Mouse (Mus musculus): Measurements from ENCODE around the gene Vmn1r37. TPM values are rescaled to one million over a fixed set of nuclear protein-coding genes. Genes with fewer than 3 reads are reported as not detected.
"Not testable (repeated sequence)": the region's sequence is repeated elsewhere in the genome, so short reads cannot be mapped to it uniquely, and the experiment has no call there.

Gene Vmn1r37
- total RNA-seq (2021): not detected
- long read RNA-seq, experiment 1: 0 reads
- long read RNA-seq, experiment 2: 0 reads

DNA sequence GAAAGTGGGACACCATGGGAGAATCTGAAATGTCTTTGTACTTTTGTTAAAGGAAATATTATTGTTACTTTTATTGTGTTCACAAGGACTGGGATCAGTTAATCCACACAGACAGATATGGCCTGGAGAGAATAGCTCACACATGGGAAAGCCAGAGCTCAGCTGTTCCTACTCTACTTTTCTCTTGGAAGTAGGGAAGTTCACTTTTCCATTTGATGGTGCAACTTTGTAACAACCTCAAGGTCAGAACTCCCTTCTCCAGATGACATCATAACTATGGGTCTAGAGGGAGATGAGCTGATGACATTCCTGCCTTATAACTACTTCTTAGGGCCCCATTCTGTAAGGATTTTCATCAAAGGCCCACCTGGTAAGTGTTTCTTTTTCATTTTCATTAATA is at the start of gene Vmn1r37:
Vmn1r37 (plus strand) TSS at position 301 of the 400 bp plus-strand sequence.
- intact Hi-C loops (cut with DNase I); DNase-seq: not testable (repeated sequence)

DNA sequence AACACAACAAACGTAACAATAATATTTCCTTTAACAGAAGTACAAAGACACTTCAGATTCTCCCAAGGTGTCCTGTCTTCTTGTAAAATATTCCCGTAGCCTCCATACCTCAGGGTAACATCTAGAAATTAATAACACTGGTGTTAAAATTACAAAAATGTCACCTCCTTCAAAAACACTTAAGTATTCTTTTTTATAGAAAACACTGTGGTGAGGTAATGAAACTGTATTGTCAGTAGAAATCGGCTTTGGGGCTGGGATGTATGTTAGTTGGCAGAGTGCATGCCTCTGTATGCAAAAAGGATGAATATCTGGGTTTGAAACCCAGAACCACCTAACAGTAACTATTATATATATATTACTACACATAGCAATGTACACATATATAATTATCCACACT is 43.4 kb upstream of the Vmn1r37 start, which contains the start of gene Vmn1r35:
Vmn1r35 (minus strand) TSS at position 101 of the 400 bp plus-strand sequence.
- intact Hi-C loops (cut with DNase I): no loop called here
- DNase-seq: no peak

DNA sequence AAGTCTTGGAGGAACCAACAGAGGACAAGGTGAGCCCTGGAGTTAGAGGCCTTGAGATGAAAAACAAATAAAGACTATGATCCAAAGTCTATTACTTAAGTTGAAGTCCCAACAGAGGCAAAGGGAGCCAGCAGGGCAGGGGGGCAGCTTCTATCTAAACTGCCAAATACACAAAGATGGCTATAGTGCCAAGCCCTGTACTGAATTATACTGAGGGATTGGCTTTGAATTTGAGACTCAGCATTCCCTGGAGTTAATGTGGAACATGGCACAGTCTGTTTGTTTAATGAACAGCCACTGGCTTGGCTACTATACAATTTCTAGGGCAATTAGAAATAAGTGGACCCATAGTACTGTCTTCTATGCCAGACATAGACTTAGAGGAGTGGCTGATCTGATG is 20.3 kb upstream of the Vmn1r37 start:
- intact Hi-C loops (cut with DNase I): no loop called here
- DNase-seq: no peak

DNA sequence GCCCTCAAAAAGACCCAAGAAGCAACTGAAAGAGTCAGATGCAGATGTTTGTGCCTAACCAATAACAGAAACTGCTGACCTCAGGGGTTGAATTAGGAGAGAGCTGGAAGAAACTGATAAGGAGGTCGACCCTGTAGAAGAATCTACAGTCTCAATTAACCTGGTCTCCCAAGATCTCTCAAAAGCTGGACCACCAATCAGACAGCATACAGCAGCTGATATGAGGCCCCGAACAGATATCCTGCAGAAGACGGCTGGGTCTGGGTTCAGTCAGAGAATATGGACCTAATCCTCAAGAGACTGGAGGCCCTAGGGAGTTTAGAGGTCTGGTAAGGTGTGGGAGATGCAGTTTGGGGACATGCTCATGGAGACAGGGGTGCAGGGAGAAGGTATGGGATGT is 15.3 kb upstream of the Vmn1r37 start:
- no peak for DNase-seq
- intact Hi-C loops (cut with DNase I): no loop called here

DNA sequence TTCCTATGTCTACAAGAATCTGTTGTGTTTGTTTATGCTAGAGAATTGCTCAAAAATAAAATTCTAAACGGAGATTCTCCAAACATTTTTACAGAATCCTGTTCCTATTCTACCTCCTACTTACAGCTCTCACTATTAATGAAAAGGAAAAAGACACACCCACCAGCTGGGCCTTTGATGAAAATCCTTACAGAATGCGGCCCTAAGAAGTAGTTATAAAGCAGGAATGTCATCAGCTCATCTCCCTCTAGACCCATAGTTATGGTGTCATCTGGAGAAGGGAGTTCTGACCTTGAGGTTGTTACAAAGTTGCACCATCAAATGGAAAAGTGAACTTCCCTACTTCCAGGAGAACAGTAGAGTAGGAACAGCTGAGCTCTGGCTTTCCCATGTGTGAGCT is 10.1 kb upstream of the Vmn1r37 start, which contains the start of gene Vmn1r36:
Vmn1r36 (minus strand) TSS at position 101 of the 400 bp plus-strand sequence.
- intact Hi-C loops (cut with DNase I); DNase-seq: not testable (repeated sequence)

DNA sequence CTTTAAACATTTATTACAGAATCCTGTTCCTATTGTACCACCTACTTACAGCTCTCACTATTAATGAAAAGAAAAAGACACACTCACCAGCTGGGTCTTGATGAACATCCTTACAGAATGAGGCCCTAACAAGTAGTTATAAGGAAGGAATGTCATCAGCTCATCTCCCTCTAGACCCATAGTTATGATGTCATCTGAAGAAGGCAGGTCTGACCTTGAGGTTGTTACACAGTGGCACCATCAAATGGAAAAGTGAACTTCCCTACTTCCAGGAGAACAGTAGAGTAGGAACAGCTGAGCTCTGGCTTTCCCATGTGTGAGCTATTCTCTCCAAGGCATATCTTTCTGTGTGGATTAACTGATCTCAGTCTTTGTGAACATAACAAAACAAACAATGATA is 53.3 kb downstream of the Vmn1r37 start, which contains the start of gene Vmn1r38:
Vmn1r38 (minus strand) TSS at position 101 of the 400 bp plus-strand sequence.
- intact Hi-C loops (cut with DNase I); DNase-seq: not testable (repeated sequence)

Other genes starting within 250 kb of the Vmn1r37 start
- 1 to 10 TPM; 4.9 to 7.6 TPM for gene Mad2l1, start 194.0 kb upstream of the Vmn1r37 start, total RNA-seq (2021)
- gene Vmn1r32, start 169.3 kb upstream of the Vmn1r37 start, total RNA-seq (2021): not detected
- gene Vmn1r33, start 111.1 kb upstream of the Vmn1r37 start, total RNA-seq (2021): not detected
- gene Vmn1r34, start 85.5 kb upstream of the Vmn1r37 start, total RNA-seq (2021): not detected
- not detected for gene Vmn1r35, start 43.5 kb upstream of the Vmn1r37 start, total RNA-seq (2021)
- gene Vmn1r36, start 10.2 kb upstream of the Vmn1r37 start, total RNA-seq (2021): not detected
- not detected for gene Vmn1r38, start 53.2 kb downstream of the Vmn1r37 start, total RNA-seq (2021)
- not detected for gene Vmn1r39, start 81.2 kb downstream of the Vmn1r37 start, total RNA-seq (2021)
- gene Gng12, start 167.0 kb downstream of the Vmn1r37 start, total RNA-seq (2021): 10 to 100 TPM; 49.7 to 52.0 TPM